Mouse (Mus musculus): ENCODE results near the gene Rad51. TPM values are rescaled to one million over a fixed set of nuclear protein-coding genes. Genes with fewer than 3 reads are reported as not detected.
A peak's percentile ranks its signal among the peaks of the same experiment; 100 is the strongest.

Rad51 gene
- total and polyA plus RNA-seq, 3 experiments = 18.6 to 87.5 (median 45.0) TPM

- Histone ChIP-seq H3K27ac (ENCODE audit: insufficient read depth, low read depth) (no peak overlapping the region), H3K9ac (ENCODE audit: insufficient read depth, low read depth) (no peak overlapping the region), H3K4me3 (replicated peaks in 1 of 3; ENCODE audit: low read depth in 2 of 3, low read length in 2 of 3, poor library complexity in 1 of 3) (no peak overlapping the region), H3K4me2 (ENCODE audit: insufficient read depth, low read depth, poor library complexity, severe bottlenecking) (no peak overlapping the region), H3K9me3 (replicated peaks; ENCODE audit: low read length) (peaks cover 8% of the 10 kb centered on the region), H3K4me1 (ENCODE audit: control insufficient read depth in 1 of 2, insufficient read depth in 2 of 2) (peaks cover 33 to 73% of the 10 kb centered on the region in 2 experiments), H3K36me3 (replicated peaks in 1 of 2; ENCODE audit: control insufficient read depth in 1 of 2, insufficient read depth in 1 of 2, low read length in 1 of 2) (peaks cover 0 to 6% of the 10 kb centered on the region in 2 experiments), H3K27me3 (replicated peaks) (peaks cover 10% of the 10 kb centered on the region), H3K79me2 (replicated peaks; ENCODE audit: control insufficient read depth, extremely low read depth, insufficient read depth, poor library complexity, severe bottlenecking) (no peaks in the 10 kb centered on the region)
- dilution Hi-C loops (cut with MboI; ENCODE audit: extremely low pct_ligation_motif_present, extremely low pct_unique_long_range_greater_than_20kb, low sequenced_read_pairs) (no loop called here), in situ Hi-C loops (cut with MboI; ENCODE audit: low pct_ligation_motif_present, low pct_unique_long_range_greater_than_20kb, low sequenced_read_pairs) (no loop called here)
- TF ChIP-seq ZMIZ1 (IDR thresholded peaks at IDR 0.05; ENCODE audit: low read depth, low read length) = no peak
- 0 out of 2 replicates have a peak, but pooled peaks have one; percentile 5 for TF ChIP-seq BHLHE40 (IDR thresholded peaks at IDR 0.05; ENCODE audit: low read depth, low read length)
- TF ChIP-seq JUND (conservative IDR thresholded peaks at IDR 0.05; ENCODE audit: low read depth, low read length) = peak; percentile 70
- peak; percentile 43; the same call in 1 of the 2 replicates for TF ChIP-seq EP300 (IDR thresholded peaks at IDR 0.05; ENCODE audit: low read length)
- no peak for DNase-seq (ENCODE audit: extremely low read depth)
These were observed 57.7 kb downstream of the Rad51 start for GRCm38 (mm10) chr2:119170282-119170681.

DNA sequence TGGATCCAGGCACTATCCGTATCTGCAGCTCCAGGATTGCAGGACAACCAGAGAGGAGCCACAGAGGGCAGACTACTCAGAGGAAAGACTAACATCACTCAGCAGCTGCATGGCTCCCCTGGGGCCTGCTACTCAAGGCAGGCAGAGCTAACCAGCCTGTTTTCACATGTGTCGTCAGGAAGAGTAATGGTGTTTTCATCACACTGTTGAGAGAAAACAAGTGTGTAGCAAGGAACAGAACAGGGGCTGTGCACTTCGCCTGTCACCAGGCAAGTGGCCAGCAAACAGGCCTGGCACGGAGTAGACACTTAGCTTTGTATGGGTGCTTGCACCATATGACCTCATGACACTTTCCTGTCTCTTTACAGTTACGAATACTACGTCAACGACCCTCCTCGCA lies 59.0 kb downstream of the Rad51 start:
- H3K4me1 ChIP-seq (ENCODE audit: control insufficient read depth in 1 of 2, insufficient read depth in 2 of 2) = peaks cover 34 to 85% of the 10 kb centered on the region in 2 experiments
- no peak for TF ChIP-seq ZNF384 (IDR thresholded peaks at IDR 0.05; ENCODE audit: low read depth, low read length)
- TF ChIP-seq MXI1 (IDR thresholded peaks at IDR 0.05; ENCODE audit: low read depth, low read length) = 0 out of 2 replicates have a peak, but pooled peaks have one; percentile 16
- no peak for TF ChIP-seq CTCF (conservative IDR thresholded peaks at IDR 0.05 in 1 of 2, IDR thresholded peaks at IDR 0.05 in 1 of 2; ENCODE audit: low read depth in 2 of 2, low read length in 2 of 2)
- TF ChIP-seq UBTF (IDR thresholded peaks at IDR 0.05; ENCODE audit: low read depth, low read length) = no peak
- TF ChIP-seq GABPA (IDR thresholded peaks at IDR 0.05; ENCODE audit: insufficient replicate concordance, low read depth, low read length) = no peak
- TF ChIP-seq RAD21 (IDR thresholded peaks at IDR 0.05; ENCODE audit: low read depth, low read length) = no peak
- TF ChIP-seq ETS1 (conservative IDR thresholded peaks at IDR 0.05; ENCODE audit: low read depth, low read length) = peak; percentile 83
- TF ChIP-seq MYC (IDR thresholded peaks at IDR 0.05; ENCODE audit: low read depth, low read length) = 0 out of 2 replicates have a peak, but pooled peaks have one; percentile 14
- no peak for TF ChIP-seq ZMIZ1 (IDR thresholded peaks at IDR 0.05; ENCODE audit: low read depth, low read length)
- no peak for TF ChIP-seq E2F4 (IDR thresholded peaks at IDR 0.05; ENCODE audit: insufficient replicate concordance, low read depth, low read length)
- no peak for TF ChIP-seq ZC3H11A (IDR thresholded peaks at IDR 0.05; ENCODE audit: low read depth, low read length)
- no peak for TF ChIP-seq USF2 (conservative IDR thresholded peaks at IDR 0.05; ENCODE audit: low read depth, low read length)
- no peak for TF ChIP-seq RCOR1 (conservative IDR thresholded peaks at IDR 0.05; ENCODE audit: low read depth, low read length)
- no peak for TF ChIP-seq JUND (conservative IDR thresholded peaks at IDR 0.05; ENCODE audit: low read depth, low read length)
- TF ChIP-seq POLR2AphosphoS2 (IDR thresholded peaks at IDR 0.05; ENCODE audit: low read depth, low read length) = no peak
- no peak for TF ChIP-seq NRF1 (IDR thresholded peaks at IDR 0.05; ENCODE audit: low read depth, low read length)
- peak; percentile 7; the same call in 1 of the 2 replicates for TF ChIP-seq ELF1 (IDR thresholded peaks at IDR 0.05; ENCODE audit: low read depth, low read length)
- TF ChIP-seq POLR2A (IDR thresholded peaks at IDR 0.05; ENCODE audit: low read depth, low read length) = no peak
- TF ChIP-seq MAFK (IDR thresholded peaks at IDR 0.05; ENCODE audit: insufficient replicate concordance, low read length) = no peak
- TF ChIP-seq SMC3 (IDR thresholded peaks at IDR 0.05; ENCODE audit: low read depth, low read length) = no peak
- peak; percentile 39; the same call in 1 of the 2 replicates for TF ChIP-seq EP300 (IDR thresholded peaks at IDR 0.05; ENCODE audit: low read length)
- TF ChIP-seq JUN (IDR thresholded peaks at IDR 0.05; ENCODE audit: insufficient read depth, low read depth, low read length) = no peak
- TF ChIP-seq USF1 (IDR thresholded peaks at IDR 0.05; ENCODE audit: low read depth, low read length) = no peak
- TF ChIP-seq NELFE (IDR thresholded peaks at IDR 0.05; ENCODE audit: low read depth, low read length) = no peak
- no peak for TF ChIP-seq TBP (conservative IDR thresholded peaks at IDR 0.05; ENCODE audit: low read depth, low read length)
- 0 out of 2 replicates have a peak, but pooled peaks have one; percentile 20 for TF ChIP-seq KAT2A (IDR thresholded peaks at IDR 0.05; ENCODE audit: insufficient replicate concordance, low read length)
- no peak for TF ChIP-seq ZKSCAN1 (IDR thresholded peaks at IDR 0.05; ENCODE audit: borderline replicate concordance, low read depth, low read length)
- 0 out of 2 replicates have a peak, but pooled peaks have one; percentile 35 for TF ChIP-seq MAX (IDR thresholded peaks at IDR 0.05; ENCODE audit: low read length)
- TF ChIP-seq MAZ (IDR thresholded peaks at IDR 0.05; ENCODE audit: low read depth, low read length) = no peak
- TF ChIP-seq IRF4 (IDR thresholded peaks at IDR 0.05; ENCODE audit: low read depth, low read length) = 0 out of 2 replicates have a peak, but pooled peaks have one; percentile 31
- TF ChIP-seq TCF12 (IDR thresholded peaks at IDR 0.05; ENCODE audit: low read depth, low read length) = peak; percentile 54; the same call in 1 of the 2 replicates
- peak; percentile 32; the same call in 1 of the 2 replicates for TF ChIP-seq BHLHE40 (IDR thresholded peaks at IDR 0.05; ENCODE audit: low read depth, low read length)

More for the DNA sequence above, 59.0 kb downstream of the Rad51 start:
- H3K4me3 ChIP-seq (replicated peaks in 1 of 3; ENCODE audit: low read depth in 2 of 3, low read length in 2 of 3, poor library complexity in 1 of 3) = no peak overlapping the region
- H3K36me3 ChIP-seq (replicated peaks in 1 of 2; ENCODE audit: control insufficient read depth in 1 of 2, insufficient read depth in 1 of 2, low read length in 1 of 2) = peaks cover 0 to 6% of the 10 kb centered on the region in 2 experiments
- no peaks in the 10 kb centered on the region; the same call in 1 of the 2 replicates for H3K79me2 ChIP-seq (replicated peaks; ENCODE audit: control insufficient read depth, extremely low read depth, insufficient read depth, poor library complexity, severe bottlenecking)
- no peaks in the 10 kb centered on the region for H3K9me3 ChIP-seq (replicated peaks; ENCODE audit: low read length)
- peak overlapping the region; percentile 50 for H3K27ac ChIP-seq (ENCODE audit: insufficient read depth, low read depth)
- dilution Hi-C loops (cut with MboI; ENCODE audit: extremely low pct_ligation_motif_present, extremely low pct_unique_long_range_greater_than_20kb, low sequenced_read_pairs) = no loop called here
- H3K4me2 ChIP-seq (ENCODE audit: insufficient read depth, low read depth, poor library complexity, severe bottlenecking) = no peak overlapping the region
- peak; percentile 69 for DNase-seq (ENCODE audit: extremely low read depth)
- in situ Hi-C loops (cut with MboI; ENCODE audit: low pct_ligation_motif_present, low pct_unique_long_range_greater_than_20kb, low sequenced_read_pairs) = no loop called here
- no peak overlapping the region for H3K9ac ChIP-seq (ENCODE audit: insufficient read depth, low read depth)
- peaks cover 6% of the 10 kb centered on the region for H3K27me3 ChIP-seq (replicated peaks)

Data from CH12.LX (cell line).